Mouse (Mus musculus) hindbrain, embryonic 11.5 days (tissue): ENCODE measurements around the gene Col4a2. TPM values are rescaled to one million over a fixed set of nuclear protein-coding genes. Genes with fewer than 3 reads are reported as not detected.

ENCODE experiments used
- ATAC-seq: fragments of 200-750 bp; cut with Nextera tagmentation; 2 replicates; pipeline ENCODE4 v1.8.0; 2017; ENCODE audit warnings: mild to moderate bottlenecking, moderate TSS enrichment, moderate library complexity; ENCODE audit not compliant: low FRiP score
- DNase-seq: peaks from one replicate; pipeline ENCODE4 v3.0.0-alpha.2; 2015; ENCODE audit warnings: low spot score
- H3K27ac ChIP-seq: fragments of 300-500 bp; sonication (generic); 2 replicates; pipeline ENCODE4 v1.5.1; 2014; ENCODE audit warnings: mild to moderate bottlenecking, low read depth, low read length
- H3K27me3 ChIP-seq: fragments of 300-500 bp; sonication (generic); 2 replicates; pipeline ENCODE4 v1.6.1; 2014; ENCODE audit warnings: mild to moderate bottlenecking, low read length, moderate library complexity, mixed read lengths; ENCODE audit not compliant: control insufficient read depth, insufficient read depth
- H3K36me3 ChIP-seq: fragments of 300-500 bp; sonication (generic); 2 replicates; pipeline ENCODE4 v1.6.1; 2014; ENCODE audit warnings: mild to moderate bottlenecking, low read length, moderate library complexity, mixed read lengths; ENCODE audit not compliant: control insufficient read depth, insufficient read depth
- H3K4me1 ChIP-seq: fragments of 300-500 bp; sonication (generic); replicated peaks from 2 replicates; pipeline ENCODE4 v1.6.1; 2014; ENCODE audit warnings: low read length, mixed read lengths; ENCODE audit not compliant: control insufficient read depth, insufficient read depth
- H3K4me2 ChIP-seq: fragments of 300-500 bp; sonication (generic); replicated peaks from 2 replicates; pipeline ENCODE4 v1.6.1; 2014; ENCODE audit warnings: mild to moderate bottlenecking, low read depth, low read length
- H3K4me3 ChIP-seq: fragments of 300-500 bp; sonication (generic); 2 replicates; pipeline ENCODE4 v1.5.1; 2014; ENCODE audit warnings: low read depth, low read length
- H3K9ac ChIP-seq: fragments of 300-500 bp; sonication (generic); 2 replicates; pipeline ENCODE4 v1.6.1; 2014; ENCODE audit warnings: low read depth, low read length
- H3K9me3 ChIP-seq: fragments of 300-500 bp; sonication (generic); 2 replicates; pipeline ENCODE4 v1.6.1; 2016; ENCODE audit warnings: low read length; ENCODE audit not compliant: control insufficient read depth
- WGBS: fragments of 180-500 bp; shearing (Covaris S2); extraction: QIAGEN DNeasy Blood & Tissue Kit; methylation state at CpG from one replicate; pipeline ENCODE4 v1.1.7; 2014; 5-methylcytosine and 5-hydroxymethylcytosine counted together
- polyA plus RNA-seq: library from polyadenylated mRNA; unstranded; fragments of >200 nt; fragmentation: Nextera tagmentation; extraction: Ambion mirVana; gene quantifications from 2 replicates; pipeline ENCODE4 v1.2.1, GENCODE M21; 2014

Gene Col4a2
- polyA plus RNA-seq, 1 experiment from 2014 or later = 29.9 TPM

- no peak for DNase-seq
- Histone ChIP-seq H3K27me3 (no peaks in the 10 kb centered on the region), H3K36me3 (no peaks in the 10 kb centered on the region), H3K27ac (no peak overlapping the region), H3K4me3 (no peak overlapping the region), H3K9ac (no peak overlapping the region), H3K4me2 (no peak overlapping the region), H3K4me1 (no peaks in the 10 kb centered on the region), H3K9me3 (no peaks in the 10 kb centered on the region)
- WGBS = 86% methylated on average over 3 of the region's 3 CpGs
- ATAC-seq = no peak
Measured at GRCm38 (mm10) chr8:11299317-11299602, 13.3 kb upstream of the Col4a2 start.

DNA sequence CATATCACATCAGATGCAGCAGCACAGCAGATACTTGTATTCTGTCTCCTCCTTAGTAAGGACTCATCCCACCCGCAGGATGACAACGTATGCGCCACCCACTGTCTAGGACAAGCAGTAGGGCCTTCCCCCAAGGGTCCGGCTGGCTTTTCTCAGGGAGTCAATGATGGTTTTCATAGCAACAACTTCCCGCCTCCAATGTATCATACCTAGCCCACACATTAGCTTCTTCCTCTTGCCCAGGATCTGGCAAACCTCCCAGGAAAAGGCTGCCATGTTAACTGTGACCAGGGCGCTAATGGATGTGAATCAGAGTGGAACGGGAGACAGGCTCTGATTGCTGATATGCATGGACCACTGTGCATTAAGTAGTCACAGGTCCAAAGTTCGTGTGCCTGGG lies 12.2 kb upstream of the Col4a2 start:
- no peaks in the 10 kb centered on the region for H3K4me1 ChIP-seq
- no peak for ATAC-seq
- 91% methylated on average over 8 of the region's 8 CpGs for WGBS
- H3K4me3 ChIP-seq = no peak overlapping the region
- no peaks in the 10 kb centered on the region for H3K36me3 ChIP-seq
- H3K27me3 ChIP-seq = no peaks in the 10 kb centered on the region
- no peak overlapping the region for H3K9ac ChIP-seq
- no peak overlapping the region for H3K4me2 ChIP-seq
- H3K27ac ChIP-seq = no peak overlapping the region
- no peaks in the 10 kb centered on the region for H3K9me3 ChIP-seq
- no peak for DNase-seq

GRCm38 (mm10) chr8:11304027-11304601 lies 8.5 kb upstream of the Col4a2 start:
- no peak for ATAC-seq
- no peak overlapping the region for H3K9ac ChIP-seq
- no peak overlapping the region for H3K4me2 ChIP-seq
- H3K4me1 ChIP-seq = no peaks in the 10 kb centered on the region
- no peak overlapping the region for H3K27ac ChIP-seq
- no peak overlapping the region for H3K4me3 ChIP-seq
- 88% methylated on average over 6 of the region's 6 CpGs for WGBS
- H3K36me3 ChIP-seq = no peaks in the 10 kb centered on the region
- H3K27me3 ChIP-seq = no peaks in the 10 kb centered on the region
- H3K9me3 ChIP-seq = no peaks in the 10 kb centered on the region
- no peak for DNase-seq

GRCm38 (mm10) chr8:11305539-11305938 lies 7.1 kb upstream of the Col4a2 start:
- no peak overlapping the region for H3K9ac ChIP-seq
- no peak overlapping the region for H3K4me3 ChIP-seq
- no peaks in the 10 kb centered on the region for H3K9me3 ChIP-seq
- WGBS = 91% methylated on average over 1 of the region's 1 CpGs
- H3K27me3 ChIP-seq = peaks cover 8% of the 10 kb centered on the region
- no peaks in the 10 kb centered on the region for H3K36me3 ChIP-seq
- ATAC-seq (no peak), DNase-seq (no peak)
- no peaks in the 10 kb centered on the region for H3K4me1 ChIP-seq
- H3K4me2 ChIP-seq = no peak overlapping the region
- H3K27ac ChIP-seq = no peak overlapping the region

GRCm38 (mm10) chr8:11307451-11307850 lies 5.2 kb upstream of the Col4a2 start:
- H3K27me3 ChIP-seq = peaks cover 18% of the 10 kb centered on the region
- H3K4me1 ChIP-seq = 0 out of 2 replicates have a peak, but pooled peaks cover 2% of the 10 kb centered on the region
- H3K4me3 ChIP-seq = no peak overlapping the region
- H3K9ac ChIP-seq = no peak overlapping the region
- DNase-seq (no peak), ATAC-seq (no peak)
- H3K27ac ChIP-seq = no peak overlapping the region
- H3K9me3 ChIP-seq = no peaks in the 10 kb centered on the region
- WGBS = 83% methylated on average over 7 of the region's 7 CpGs
- no peak overlapping the region for H3K4me2 ChIP-seq
- H3K36me3 ChIP-seq = no peaks in the 10 kb centered on the region

DNA sequence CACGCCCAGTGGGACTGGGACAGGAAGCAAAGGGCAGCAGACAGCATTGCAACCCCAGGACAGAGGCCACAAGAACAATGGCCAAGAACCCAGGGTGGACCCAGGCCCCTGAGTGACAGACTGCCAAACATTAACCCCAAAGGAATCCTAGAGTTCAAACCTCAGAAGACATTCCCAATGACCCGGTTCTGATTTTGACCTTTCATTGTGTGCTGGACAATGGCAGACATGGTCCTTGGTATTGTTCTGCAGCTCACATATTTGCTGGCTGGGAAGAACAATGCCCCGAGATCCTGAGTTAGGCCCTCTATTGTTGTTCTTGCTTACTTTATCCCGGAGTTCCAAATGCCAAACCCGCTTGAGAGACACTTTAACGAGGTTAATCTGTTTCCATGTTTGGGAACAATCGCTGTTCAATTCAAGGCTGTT lies 4.0 kb upstream of the Col4a2 start:
- H3K4me1 ChIP-seq = peaks cover 4% of the 10 kb centered on the region
- peaks cover 30% of the 10 kb centered on the region for H3K27me3 ChIP-seq
- WGBS = 28% methylated on average over 7 of the region's 7 CpGs
- no peaks in the 10 kb centered on the region for H3K9me3 ChIP-seq
- H3K4me2 ChIP-seq = no peak overlapping the region
- H3K4me3 ChIP-seq = no peak overlapping the region
- ATAC-seq (no peak), DNase-seq (no peak)
- H3K27ac ChIP-seq = no peak overlapping the region
- no peaks in the 10 kb centered on the region for H3K36me3 ChIP-seq
- no peak overlapping the region for H3K9ac ChIP-seq

DNA sequence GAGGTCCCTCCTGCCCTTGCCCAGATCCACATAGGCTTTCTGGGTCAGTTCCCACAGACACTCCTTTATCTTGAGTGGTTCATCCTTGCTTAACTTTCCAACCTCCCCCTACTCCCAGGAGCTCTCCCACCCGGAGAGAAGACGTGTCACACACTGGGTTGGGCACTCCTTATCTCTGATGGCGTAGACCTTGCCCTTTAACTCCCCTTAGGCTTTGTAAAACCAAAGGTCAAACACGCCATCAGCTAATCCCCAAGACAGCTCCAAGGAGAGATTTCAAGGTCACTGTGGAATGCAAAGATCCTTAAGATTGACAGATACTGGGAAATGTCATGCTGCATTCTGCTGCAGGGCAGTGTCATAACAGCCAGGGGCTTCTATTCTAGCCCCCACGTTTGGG lies 3.4 kb upstream of the Col4a2 start:
- DNase-seq (no peak), ATAC-seq (no peak)
- peaks cover 36% of the 10 kb centered on the region for H3K27me3 ChIP-seq
- H3K27ac ChIP-seq = no peak overlapping the region
- no peak overlapping the region for H3K9ac ChIP-seq
- no peak overlapping the region for H3K4me3 ChIP-seq
- H3K9me3 ChIP-seq = no peaks in the 10 kb centered on the region
- no peaks in the 10 kb centered on the region for H3K36me3 ChIP-seq
- no peak overlapping the region for H3K4me2 ChIP-seq
- 34% methylated on average over 5 of the region's 5 CpGs for WGBS
- H3K4me1 ChIP-seq = peaks cover 7% of the 10 kb centered on the region

DNA sequence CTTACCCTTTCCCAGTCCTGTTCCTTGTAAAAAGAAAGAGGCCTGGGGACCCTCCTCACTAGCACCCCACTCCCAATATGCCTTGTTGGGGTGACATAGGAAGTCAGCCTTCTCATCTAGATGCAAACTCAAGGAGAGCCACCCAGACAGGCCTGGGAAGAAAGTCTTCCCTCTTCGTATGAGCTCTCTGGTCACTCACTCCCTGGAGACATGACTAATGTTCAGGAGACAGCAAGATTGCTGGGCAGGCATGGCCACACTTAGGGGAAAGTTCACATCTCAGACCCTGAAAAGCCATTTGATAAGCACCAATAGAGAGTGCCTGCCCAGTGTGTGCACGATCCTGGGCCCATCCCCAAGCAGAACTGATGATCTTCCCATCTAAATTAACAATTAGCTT lies 2.6 kb upstream of the Col4a2 start:
- Histone ChIP-seq H3K9ac (no peak overlapping the region), H3K36me3 (no peaks in the 10 kb centered on the region), H3K27ac (no peak overlapping the region), H3K9me3 (no peaks in the 10 kb centered on the region), H3K4me1 (peaks cover 7% of the 10 kb centered on the region), H3K4me3 (no peak overlapping the region), H3K4me2 (0 out of 2 replicates have a peak overlapping the region, but pooled peaks have one; percentile 3), H3K27me3 (peaks cover 41% of the 10 kb centered on the region)
- ATAC-seq = no peak
- WGBS = 64% methylated on average over 2 of the region's 2 CpGs
- no peak for DNase-seq

DNA sequence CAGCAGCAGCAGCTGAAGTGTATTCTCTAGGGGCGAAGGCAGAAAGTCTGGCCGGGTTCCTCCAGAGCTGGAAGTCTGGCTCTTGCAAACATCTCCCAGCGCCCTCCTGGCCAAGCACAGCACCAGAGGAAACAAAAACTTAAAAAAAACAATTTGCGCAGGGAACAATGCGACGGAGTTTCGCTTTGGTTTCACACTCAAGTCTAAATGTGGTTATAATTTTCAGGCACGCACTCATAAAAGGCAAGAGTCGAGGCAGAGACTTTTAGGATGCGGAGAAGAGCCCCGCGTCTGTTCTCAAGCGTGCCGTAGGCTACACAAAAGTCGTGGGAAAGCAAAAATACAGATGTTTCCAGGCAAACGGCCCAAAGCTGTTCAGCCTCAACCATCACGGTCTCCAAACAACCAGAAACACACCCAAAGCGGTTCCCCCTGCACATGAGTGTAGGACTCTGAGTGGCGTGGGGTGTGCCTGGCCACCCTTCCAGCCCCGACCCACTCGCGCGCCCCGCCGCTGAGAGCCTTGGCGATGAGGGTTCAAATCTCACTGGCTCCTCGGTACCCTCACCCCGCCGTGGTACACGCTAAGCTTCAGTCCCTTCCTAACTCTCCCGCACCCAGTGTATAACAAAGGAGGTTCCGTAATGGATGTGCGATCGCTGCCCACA lies 790 bp upstream of the Col4a2 start:
- Histone ChIP-seq H3K36me3 (no peaks in the 10 kb centered on the region), H3K4me1 (peaks cover 7% of the 10 kb centered on the region), H3K27me3 (peaks cover 45% of the 10 kb centered on the region), H3K9ac (peak overlapping the region; percentile 69), H3K27ac (peak overlapping the region; percentile 54; the same call in 1 of the 2 replicates), H3K4me3 (peak overlapping the region; percentile 59), H3K9me3 (no peaks in the 10 kb centered on the region), H3K4me2 (peak overlapping the region; percentile 91)
- under 1% methylated on average over 34 of the region's 34 CpGs for WGBS
- ATAC-seq = peak; percentile 2; the same call in 1 of the 2 replicates
- DNase-seq = peak; percentile 61
